Mouse (Mus musculus) MEL (cell line): ENCODE measurements around the gene Vmn2r70.

Source experiments
- CTCF ChIP-seq, 3 experiments: IDR thresholded peaks in 2 of 3; conservative IDR thresholded peaks in 1 of 3; 2 replicates each; pipeline ENCODE4 v1.5.1; 2011 to 2012; ENCODE audit warnings: low read length in 3 of 3, low read depth in 2 of 3, mild to moderate bottlenecking in 2 of 3, improper control_type of control experiment in 1 of 3, inconsistent platforms in 1 of 3, mixed read lengths in 1 of 3, moderate library complexity in 1 of 3; ENCODE audit not compliant: control insufficient read depth in 1 of 3, insufficient read depth in 1 of 3, poor library complexity in 1 of 3, severe bottlenecking in 1 of 3
- ELF1 ChIP-seq: IDR thresholded peaks from 2 replicates; pipeline ENCODE4 v1.6.1; 2014; ENCODE audit warnings: low read depth, mild to moderate bottlenecking, inconsistent platforms, low read length, improper control_type of control experiment, moderate library complexity
- EP300 ChIP-seq, 2 experiments: IDR thresholded peaks; 2 replicates each; pipeline ENCODE4 v1.6.1; 2011; ENCODE audit warnings: improper control_type of control experiment in 2 of 2, low read length in 2 of 2, low read depth in 1 of 2, mild to moderate bottlenecking in 1 of 2
- POLR2AphosphoS2 ChIP-seq: IDR thresholded peaks from 2 replicates; pipeline ENCODE4 v1.6.1; 2011; ENCODE audit warnings: low read length, improper control_type of control experiment

DNA sequence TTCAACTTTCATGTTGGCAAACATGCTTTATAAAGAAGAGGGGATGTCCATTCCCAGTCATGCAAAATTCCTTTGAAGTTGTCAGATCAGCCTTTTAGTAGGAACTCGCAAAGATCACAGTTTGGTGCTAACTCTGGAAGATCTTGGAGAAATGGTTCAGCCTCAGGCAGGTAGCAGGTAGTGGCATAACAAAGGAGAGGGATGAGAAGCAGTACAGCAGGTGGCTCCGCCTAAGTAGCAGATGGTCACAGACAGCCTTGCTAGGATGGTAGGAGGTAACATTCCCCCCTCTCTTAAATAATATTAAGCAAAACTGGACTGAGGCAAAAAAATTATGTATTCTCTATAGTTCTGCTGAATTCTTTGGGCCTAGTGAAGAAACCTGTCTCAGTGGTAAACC is 26.9 kb downstream of the Vmn2r70 start:
- TF ChIP-seq ELF1 (no peak), CTCF (IDR thresholded peaks at IDR 0.05 in 2 of 3, conservative IDR thresholded peaks at IDR 0.05 in 1 of 3; ENCODE audit: control insufficient read depth in 1 of 3, insufficient read depth in 1 of 3, low read depth in 2 of 3, low read length in 3 of 3, poor library complexity in 1 of 3, severe bottlenecking in 1 of 3) (no peak), POLR2AphosphoS2 (no peak), EP300 (IDR thresholded peaks at IDR 0.05; ENCODE audit: low read depth in 1 of 2, low read length in 2 of 2) (no peak)
